Mouse (Mus musculus) midbrain, embryonic 12.5 days (tissue): ENCODE measurements at regions not wholly inside any gene's neighbourhood (a gene's known extent, or its start where the extent isn't known, plus 50 kb on each side); places are given as distances from the start of the nearest gene placed in this dataset.

Source experiments
- ATAC-seq: fragments of 200-750 bp; cut with Nextera tagmentation; 2 replicates; pipeline ENCODE4 v1.8.0; 2017; ENCODE audit warnings: low read depth, moderate TSS enrichment, moderate library complexity; ENCODE audit not compliant: low FRiP score
- H3K27ac ChIP-seq: fragments of 300-500 bp; sonication (generic); replicated peaks from 2 replicates; pipeline ENCODE4 v1.5.1; 2016; ENCODE audit warnings: mild to moderate bottlenecking
- H3K27me3 ChIP-seq: fragments of 300-500 bp; sonication (generic); 2 replicates; pipeline ENCODE4 v1.6.1; 2016; ENCODE audit warnings: mild to moderate bottlenecking
- H3K36me3 ChIP-seq: fragments of 300-500 bp; sonication (generic); 2 replicates; pipeline ENCODE4 v1.6.1; 2016
- H3K4me1 ChIP-seq: fragments of 300-500 bp; sonication (generic); 2 replicates; pipeline ENCODE4 v1.6.1; 2016
- H3K4me2 ChIP-seq: fragments of 300-500 bp; sonication (generic); replicated peaks from 2 replicates; pipeline ENCODE4 v1.6.1; 2016; ENCODE audit warnings: mild to moderate bottlenecking, moderate library complexity
- H3K4me3 ChIP-seq: fragments of 300-500 bp; sonication (generic); 2 replicates; pipeline ENCODE4 v1.5.1; 2016; ENCODE audit warnings: mild to moderate bottlenecking
- H3K9ac ChIP-seq: fragments of 300-500 bp; sonication (generic); replicated peaks from 2 replicates; pipeline ENCODE4 v1.6.1; 2016; ENCODE audit warnings: mild to moderate bottlenecking, moderate library complexity
- H3K9me3 ChIP-seq: fragments of 300-500 bp; sonication (generic); 2 replicates; pipeline ENCODE4 v1.6.1; 2016; ENCODE audit warnings: mild to moderate bottlenecking
- WGBS: fragments of 180-500 bp; shearing (Covaris S2); methylation state at CpG from one replicate; pipeline ENCODE4 v1.1.7; 2016; 5-methylcytosine and 5-hydroxymethylcytosine counted together

DNA sequence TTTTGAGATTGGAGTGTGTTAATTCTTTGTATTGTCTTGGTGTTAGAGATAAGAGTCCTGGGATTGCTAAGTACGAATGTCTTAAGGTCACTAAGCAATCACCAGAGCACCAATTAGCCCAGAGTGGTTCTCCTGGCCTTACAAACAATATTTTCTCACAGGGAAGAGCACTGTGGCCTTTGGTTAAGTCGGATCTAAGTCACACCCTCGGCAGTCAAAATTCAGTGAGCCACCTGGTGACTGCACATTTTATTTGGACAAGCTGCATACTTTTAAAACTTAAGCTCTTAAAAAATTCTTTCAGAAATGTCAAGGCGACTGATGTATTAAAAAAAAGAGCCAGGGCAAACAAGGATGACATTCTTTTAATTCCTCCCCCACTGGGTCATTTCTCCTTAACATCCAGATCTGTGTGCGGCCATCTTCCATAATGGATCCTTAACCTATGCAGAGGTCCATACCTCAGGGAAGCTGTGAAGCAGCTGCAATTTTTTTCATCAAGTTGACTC is 60.9 kb upstream of the Foxa2 start:
- Histone ChIP-seq H3K4me2 (no peak overlapping the region), H3K4me1 (no peaks in the 10 kb centered on the region), H3K4me3 (no peak overlapping the region), H3K27ac (no peak overlapping the region), H3K9ac (no peak overlapping the region), H3K36me3 (no peaks in the 10 kb centered on the region), H3K9me3 (no peaks in the 10 kb centered on the region), H3K27me3 (no peaks in the 10 kb centered on the region)
- 56% methylated on average over 5 of the region's 5 CpGs for WGBS
- ATAC-seq = no peak

DNA sequence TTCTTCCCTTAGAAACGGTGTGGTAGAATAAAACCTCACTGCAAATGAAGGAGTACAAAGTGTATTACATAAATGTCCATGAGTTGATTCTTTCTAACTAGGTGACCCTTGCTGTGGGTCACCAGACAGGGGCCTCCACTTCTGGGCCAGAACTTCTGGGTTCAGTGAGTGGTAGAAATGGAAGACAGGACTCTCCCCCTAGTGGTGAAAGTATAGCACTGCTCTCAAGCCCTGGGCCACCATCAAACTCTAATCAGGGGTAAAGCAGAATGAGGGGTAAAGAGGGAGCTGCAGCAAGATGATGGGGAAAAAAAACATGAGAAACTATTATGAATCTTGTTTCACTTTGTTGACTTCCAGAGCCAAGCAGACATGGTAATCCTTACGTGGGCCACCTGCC is 63.4 kb upstream of the Foxa2 start:
- Histone ChIP-seq H3K9me3 (no peaks in the 10 kb centered on the region), H3K27me3 (no peaks in the 10 kb centered on the region), H3K4me1 (no peaks in the 10 kb centered on the region), H3K9ac (no peak overlapping the region), H3K4me3 (no peak overlapping the region), H3K4me2 (no peak overlapping the region), H3K36me3 (no peaks in the 10 kb centered on the region), H3K27ac (no peak overlapping the region)
- ATAC-seq = no peak
- WGBS = 49% methylated on average over 2 of the region's 2 CpGs

GRCm38 (mm10) chr2:148111889-148112288 is 65.1 kb upstream of the Foxa2 start:
- H3K4me3 ChIP-seq = no peak overlapping the region
- H3K36me3 ChIP-seq = no peaks in the 10 kb centered on the region
- WGBS = 22% methylated on average over 10 of the region's 10 CpGs
- H3K4me2 ChIP-seq = no peak overlapping the region
- ATAC-seq = peak; percentile 35; the same call in 1 of the 2 replicates
- no peak overlapping the region for H3K9ac ChIP-seq
- no peaks in the 10 kb centered on the region for H3K9me3 ChIP-seq
- H3K27ac ChIP-seq = no peak overlapping the region
- H3K27me3 ChIP-seq = no peaks in the 10 kb centered on the region
- H3K4me1 ChIP-seq = no peaks in the 10 kb centered on the region

- H3K4me2 ChIP-seq = no peak overlapping the region
- no peaks in the 10 kb centered on the region for H3K36me3 ChIP-seq
- H3K9ac ChIP-seq = no peak overlapping the region
- WGBS = 51% methylated on average over 2 of the region's 2 CpGs
- no peaks in the 10 kb centered on the region for H3K4me1 ChIP-seq
- no peak overlapping the region for H3K4me3 ChIP-seq
- H3K27ac ChIP-seq = no peak overlapping the region
- H3K9me3 ChIP-seq = no peaks in the 10 kb centered on the region
- no peak for ATAC-seq
- H3K27me3 ChIP-seq = no peaks in the 10 kb centered on the region
Observed at GRCm38 (mm10) chr2:148113184-148113583, 66.4 kb upstream of the Foxa2 start.

- Histone ChIP-seq H3K27ac (no peak overlapping the region), H3K9ac (no peak overlapping the region), H3K4me2 (no peak overlapping the region), H3K27me3 (no peaks in the 10 kb centered on the region), H3K36me3 (no peaks in the 10 kb centered on the region), H3K9me3 (no peaks in the 10 kb centered on the region), H3K4me1 (no peaks in the 10 kb centered on the region), H3K4me3 (no peak overlapping the region)
- 24% methylated on average over 4 of the region's 4 CpGs for WGBS
- peak; percentile 94 for ATAC-seq
Observed at GRCm38 (mm10) chr2:148114600-148114999, 67.8 kb upstream of the Foxa2 start.

DNA sequence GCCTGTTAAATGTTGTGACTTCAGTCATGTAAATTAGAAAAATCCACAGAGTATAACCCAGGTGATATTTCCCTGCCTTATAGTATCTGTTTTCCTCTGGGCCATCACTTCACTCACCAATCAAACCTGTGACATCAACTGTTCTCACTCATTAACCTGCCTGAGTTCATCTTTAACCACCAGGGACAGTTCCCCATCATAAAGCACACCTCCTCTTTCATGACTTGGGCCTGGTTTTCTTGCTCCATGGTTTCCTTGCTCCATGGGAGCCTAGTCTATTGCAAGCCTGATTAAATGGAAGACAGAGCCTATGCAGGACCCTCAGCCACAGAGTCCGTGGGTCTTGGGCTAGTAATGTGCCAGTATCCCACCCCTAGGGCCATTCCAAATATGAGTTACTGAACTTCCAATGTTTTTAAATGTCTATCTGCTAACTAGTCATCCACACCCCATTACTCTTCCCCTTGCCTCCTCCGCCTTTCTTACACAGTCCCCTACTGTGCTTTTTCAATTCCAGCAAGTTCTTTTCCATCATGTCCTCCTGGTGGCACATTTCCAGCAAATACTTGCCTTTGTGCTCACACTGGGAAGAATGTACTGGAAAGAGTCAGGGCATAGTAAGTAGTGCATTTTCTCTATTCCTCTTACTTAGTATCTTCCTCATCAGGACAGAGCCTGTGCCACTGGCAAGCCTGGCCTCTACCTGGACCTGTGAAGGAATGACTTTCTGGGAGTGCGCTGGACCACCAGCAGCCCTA is 69.4 kb upstream of the Foxa2 start:
- 92% methylated on average over 3 of the region's 3 CpGs for WGBS
- Histone ChIP-seq H3K27ac (no peak overlapping the region), H3K9me3 (no peaks in the 10 kb centered on the region), H3K4me2 (no peak overlapping the region), H3K27me3 (no peaks in the 10 kb centered on the region), H3K4me1 (no peaks in the 10 kb centered on the region), H3K36me3 (no peaks in the 10 kb centered on the region), H3K4me3 (no peak overlapping the region), H3K9ac (no peak overlapping the region)
- ATAC-seq = no peak

GRCm38 (mm10) chr2:148117420-148117819 is 70.7 kb upstream of the Foxa2 start:
- H3K4me1 ChIP-seq = no peaks in the 10 kb centered on the region
- WGBS = 58% methylated on average over 2 of the region's 2 CpGs
- H3K27ac ChIP-seq = no peak overlapping the region
- H3K9me3 ChIP-seq = no peaks in the 10 kb centered on the region
- H3K27me3 ChIP-seq = no peaks in the 10 kb centered on the region
- H3K4me2 ChIP-seq = no peak overlapping the region
- no peak overlapping the region for H3K4me3 ChIP-seq
- H3K36me3 ChIP-seq = no peaks in the 10 kb centered on the region
- ATAC-seq = no peak
- H3K9ac ChIP-seq = no peak overlapping the region

GRCm38 (mm10) chr2:148121885-148122876 is 75.4 kb upstream of the Foxa2 start:
- WGBS = 39% methylated on average over 13 of the region's 13 CpGs
- no peaks in the 10 kb centered on the region for H3K27me3 ChIP-seq
- H3K4me3 ChIP-seq = no peak overlapping the region
- peak; percentile 66 for ATAC-seq
- H3K4me2 ChIP-seq = no peak overlapping the region
- no peak overlapping the region for H3K9ac ChIP-seq
- H3K4me1 ChIP-seq = no peaks in the 10 kb centered on the region
- H3K27ac ChIP-seq = no peak overlapping the region
- H3K9me3 ChIP-seq = no peaks in the 10 kb centered on the region
- no peaks in the 10 kb centered on the region for H3K36me3 ChIP-seq

- H3K9me3 ChIP-seq = no peaks in the 10 kb centered on the region
- H3K9ac ChIP-seq = no peak overlapping the region
- no peak overlapping the region for H3K27ac ChIP-seq
- no peaks in the 10 kb centered on the region for H3K4me1 ChIP-seq
- WGBS = 58% methylated on average over 3 of the region's 3 CpGs
- H3K4me2 ChIP-seq = no peak overlapping the region
- no peak overlapping the region for H3K4me3 ChIP-seq
- no peaks in the 10 kb centered on the region for H3K27me3 ChIP-seq
- H3K36me3 ChIP-seq = no peaks in the 10 kb centered on the region
- ATAC-seq = no peak
Observed at GRCm38 (mm10) chr2:148123780-148124179, 77.0 kb upstream of the Foxa2 start.

DNA sequence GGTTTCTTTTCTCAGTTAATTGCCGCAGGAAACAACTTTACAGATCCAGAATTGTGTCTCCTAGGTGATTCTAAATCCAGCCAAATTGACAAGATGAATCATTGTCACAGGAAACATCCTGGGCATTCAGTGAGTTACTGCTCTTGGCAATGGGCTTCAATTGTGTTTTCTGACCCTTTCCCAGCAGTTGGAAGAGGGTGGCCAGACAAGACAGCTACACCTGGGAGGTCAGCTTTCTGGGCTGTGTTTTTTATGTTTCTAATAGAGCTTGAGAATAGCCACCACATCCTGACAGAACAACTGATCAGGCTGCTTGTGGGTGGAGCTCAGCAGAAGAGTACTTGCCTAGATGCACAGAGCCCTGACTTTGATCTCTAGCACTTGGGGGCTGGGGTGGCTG is 87.0 kb upstream of the Foxa2 start:
- H3K27me3 ChIP-seq = no peaks in the 10 kb centered on the region
- no peaks in the 10 kb centered on the region for H3K36me3 ChIP-seq
- no peak overlapping the region for H3K27ac ChIP-seq
- H3K9me3 ChIP-seq = no peaks in the 10 kb centered on the region
- H3K4me1 ChIP-seq = no peaks in the 10 kb centered on the region
- H3K9ac ChIP-seq = no peak overlapping the region
- no peak for ATAC-seq
- WGBS = 93% methylated on average over 1 of the region's 1 CpGs
- H3K4me3 ChIP-seq = no peak overlapping the region
- no peak overlapping the region for H3K4me2 ChIP-seq

DNA sequence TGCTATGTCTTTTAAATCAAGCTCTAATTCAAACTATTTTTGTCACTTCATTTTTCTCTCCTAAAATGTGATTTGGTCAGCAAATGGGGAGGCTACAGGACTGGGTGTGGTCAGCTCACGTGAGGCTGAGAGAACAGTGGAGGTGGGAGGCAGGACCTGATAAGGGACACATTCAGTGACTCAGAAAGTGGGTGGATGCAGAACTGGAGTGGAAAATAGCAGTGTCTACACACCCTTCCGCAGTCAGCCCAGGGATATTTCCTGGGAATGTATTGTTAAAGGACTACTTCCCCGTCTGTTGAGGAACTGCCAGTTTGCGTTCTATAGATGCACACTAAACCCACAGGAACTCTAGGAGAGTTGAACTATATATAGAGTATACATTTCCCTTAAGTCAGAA is 95.2 kb upstream of the Foxa2 start:
- H3K4me1 ChIP-seq = no peaks in the 10 kb centered on the region
- no peak overlapping the region for H3K9ac ChIP-seq
- H3K27ac ChIP-seq = no peak overlapping the region
- no peak overlapping the region for H3K4me2 ChIP-seq
- no peaks in the 10 kb centered on the region for H3K27me3 ChIP-seq
- H3K36me3 ChIP-seq = no peaks in the 10 kb centered on the region
- no peak for ATAC-seq
- no peaks in the 10 kb centered on the region for H3K9me3 ChIP-seq
- H3K4me3 ChIP-seq = no peak overlapping the region
- 81% methylated on average over 4 of the region's 4 CpGs for WGBS

DNA sequence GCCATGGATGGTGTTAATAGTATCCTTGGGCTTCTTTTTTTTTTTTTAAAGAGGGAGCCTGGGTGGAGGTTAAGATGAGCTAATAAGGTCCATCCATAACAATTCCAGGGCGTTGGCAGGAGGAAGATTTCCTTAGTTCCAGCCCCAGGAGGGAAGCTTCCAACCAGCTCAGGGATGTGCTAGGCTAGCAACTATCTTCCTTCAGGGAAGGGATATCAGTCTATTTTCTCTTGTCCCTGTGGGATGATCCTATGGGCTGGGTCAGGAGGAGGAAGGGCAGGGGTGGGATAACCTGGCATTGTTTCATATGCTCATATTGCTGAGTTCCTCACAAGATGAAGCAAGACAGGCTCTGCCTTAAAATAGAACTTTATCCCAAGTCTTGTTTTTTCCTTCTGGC is 98.0 kb upstream of the Foxa2 start:
- no peak for ATAC-seq
- Histone ChIP-seq H3K9ac (no peak overlapping the region), H3K27me3 (no peaks in the 10 kb centered on the region), H3K27ac (no peak overlapping the region), H3K4me2 (no peak overlapping the region), H3K4me1 (no peaks in the 10 kb centered on the region), H3K36me3 (no peaks in the 10 kb centered on the region), H3K4me3 (no peak overlapping the region), H3K9me3 (no peaks in the 10 kb centered on the region)
- WGBS = 53% methylated on average over 1 of the region's 1 CpGs
